Mouse (Mus musculus) kidney, embryonic 15.5 days (tissue): ENCODE measurements around the gene Ankrd53. TPM values are rescaled to one million over a fixed set of nuclear protein-coding genes. Genes with fewer than 3 reads are reported as not detected.

ENCODE experiments used
- ATAC-seq: fragments of 200-750 bp; cut with Nextera tagmentation; replicated peaks from 2 replicates; pipeline ENCODE4 v1.8.0; 2017; ENCODE audit warnings: moderate TSS enrichment; ENCODE audit not compliant: low FRiP score
- H3K27ac ChIP-seq: fragments of 300-500 bp; sonication (generic); 2 replicates; pipeline ENCODE4 v1.5.1; 2015; ENCODE audit warnings: mild to moderate bottlenecking, inconsistent platforms
- H3K27me3 ChIP-seq: fragments of 300-500 bp; sonication (generic); 2 replicates; pipeline ENCODE4 v1.6.1; 2015; ENCODE audit warnings: inconsistent platforms
- H3K36me3 ChIP-seq: fragments of 300-500 bp; sonication (generic); 2 replicates; pipeline ENCODE4 v1.6.1; 2015; ENCODE audit warnings: inconsistent platforms
- H3K4me1 ChIP-seq: fragments of 300-500 bp; sonication (generic); 2 replicates; pipeline ENCODE4 v1.6.1; 2015; ENCODE audit warnings: inconsistent platforms
- H3K4me2 ChIP-seq: fragments of 300-500 bp; sonication (generic); 2 replicates; pipeline ENCODE4 v1.6.1; 2015; ENCODE audit warnings: moderate library complexity, mild to moderate bottlenecking, inconsistent platforms
- H3K4me3 ChIP-seq: fragments of 300-500 bp; sonication (generic); replicated peaks from 2 replicates; pipeline ENCODE4 v1.5.1; 2015; ENCODE audit warnings: mild to moderate bottlenecking, inconsistent platforms
- H3K9ac ChIP-seq: fragments of 300-500 bp; sonication (generic); 2 replicates; pipeline ENCODE4 v1.6.1; 2015; ENCODE audit warnings: mild to moderate bottlenecking, inconsistent platforms
- H3K9me3 ChIP-seq: fragments of 300-500 bp; sonication (generic); replicated peaks from 2 replicates; pipeline ENCODE4 v1.6.1; 2016; ENCODE audit warnings: inconsistent platforms
- WGBS: fragments of 180-500 bp; shearing (Covaris S2); methylation state at CpG from one replicate; pipeline ENCODE4 v1.1.7; 2015; ENCODE audit warnings: mixed read lengths; 5-methylcytosine and 5-hydroxymethylcytosine counted together
- polyA plus RNA-seq: library from polyadenylated mRNA; unstranded; fragments of >200 nt; fragmentation: Nextera tagmentation; extraction: Ambion mirVana; gene quantifications from 2 replicates; pipeline ENCODE4 v1.2.1, GENCODE M21; 2015

Gene Ankrd53
- polyA plus RNA-seq, 1 experiment from 2014 or later = not detected

GRCm38 (mm10) chr6:83802033-83802432, 39.6 kb downstream of the Ankrd53 start:
- Histone ChIP-seq H3K27ac (no peak overlapping the region), H3K4me2 (no peak overlapping the region), H3K4me1 (no peaks in the 10 kb centered on the region), H3K4me3 (no peak overlapping the region), H3K9me3 (no peaks in the 10 kb centered on the region), H3K9ac (no peak overlapping the region), H3K36me3 (peaks cover 54% of the 10 kb centered on the region), H3K27me3 (no peaks in the 10 kb centered on the region)
- 93% methylated on average over 5 of the region's 5 CpGs for WGBS
- no peak for ATAC-seq

GRCm38 (mm10) chr6:83802846-83803245, 40.4 kb downstream of the Ankrd53 start:
- no peak overlapping the region for H3K9ac ChIP-seq
- no peaks in the 10 kb centered on the region for H3K4me1 ChIP-seq
- no peaks in the 10 kb centered on the region for H3K27me3 ChIP-seq
- H3K9me3 ChIP-seq = no peaks in the 10 kb centered on the region
- no peak overlapping the region for H3K4me2 ChIP-seq
- H3K27ac ChIP-seq = no peak overlapping the region
- H3K4me3 ChIP-seq = no peak overlapping the region
- WGBS = 92% methylated on average over 3 of the region's 3 CpGs
- peaks cover 62% of the 10 kb centered on the region for H3K36me3 ChIP-seq
- no peak for ATAC-seq

- H3K36me3 ChIP-seq = peaks cover 50% of the 10 kb centered on the region
- H3K9me3 ChIP-seq = no peaks in the 10 kb centered on the region
- no peak overlapping the region for H3K4me3 ChIP-seq
- 94% methylated on average over 3 of the region's 3 CpGs for WGBS
- H3K4me1 ChIP-seq = no peaks in the 10 kb centered on the region
- no peak overlapping the region for H3K4me2 ChIP-seq
- ATAC-seq = no peak
- H3K9ac ChIP-seq = no peak overlapping the region
- H3K27ac ChIP-seq = no peak overlapping the region
- no peaks in the 10 kb centered on the region for H3K27me3 ChIP-seq
Measured at GRCm38 (mm10) chr6:83815801-83816200, 53.4 kb downstream of the Ankrd53 start.

Other genes with a start within 250 kb of the Ankrd53 start
- gene Actg2, start 226.4 kb upstream of the Ankrd53 start, polyA plus RNA-seq = 25.1 and 130 TPM in 2 replicates
- 22.0 and 25.1 TPM in 2 replicates for gene Stambp, start 189.9 kb upstream of the Ankrd53 start, polyA plus RNA-seq
- 0.18 TPM in 1 of 2 replicates, not detected in the other for gene Clec4f, start 106.5 kb upstream of the Ankrd53 start, polyA plus RNA-seq
- not detected in 2 replicates for gene Cd207, start 84.8 kb upstream of the Ankrd53 start, polyA plus RNA-seq
- not detected in 2 replicates for gene Vax2, start 51.4 kb upstream of the Ankrd53 start, polyA plus RNA-seq
- 7.0 and 8.1 TPM in 2 replicates for gene Atp6v1b1, start 19.7 kb upstream of the Ankrd53 start, polyA plus RNA-seq
- gene Tex261, start 13.2 kb downstream of the Ankrd53 start, polyA plus RNA-seq = 79.7 and 86.7 TPM in 2 replicates
- 49.8 and 54.1 TPM in 2 replicates for gene Nagk, start 32.3 kb downstream of the Ankrd53 start, polyA plus RNA-seq
- 16.8 and 25.7 TPM in 2 replicates for gene Paip2b, start 69.1 kb downstream of the Ankrd53 start, polyA plus RNA-seq
- gene Zfp638, start 104.5 kb downstream of the Ankrd53 start, polyA plus RNA-seq = 56.9 and 67.7 TPM in 2 replicates
- gene Dysf, start 245.9 kb downstream of the Ankrd53 start, polyA plus RNA-seq = 15.3 and 15.6 TPM in 2 replicates